In genomic region chr4:32560246-32560645, GRCm38 (mm10) we compare ENCODE assay signal across 9 mouse cellular contexts. TPM values are rescaled to one million over a fixed set of nuclear protein-coding genes. Genes with fewer than 3 reads are reported as not detected.
A peak's percentile ranks its signal among the peaks of the same experiment; 100 is the strongest.
DNase-seq lines count a peak whose midpoint lies in the region; ATAC-seq lines count a peak whose summit lies in the region.
"Had no signal": no experiment of that assay in that cellular context is flagged by ENCODE, and none has a peak within 500 bp of the region (broad histone marks: within the 10 kb centered on the region; RNA-seq: fewer than 3 reads in every experiment).

No protein-coding gene starts in this region.

- H3K36me3 ChIP-seq in forebrain, embryonic 15.5 days: peaks cover 19% of the 10 kb centered on the region
- H3K36me3 ChIP-seq in forebrain, embryonic 14.5 days (ENCODE audit: control insufficient read depth, insufficient read depth, low read length): peaks cover 30% of the 10 kb centered on the region
- H3K36me3 ChIP-seq in midbrain, embryonic 13.5 days: peaks cover 31% of the 10 kb centered on the region

- ATAC-seq in forebrain, embryonic 15.5 days (replicated peaks): no peak
- no peak for ATAC-seq in forebrain, embryonic 14.5 days
- peak; percentile 18; the same call in 1 of the 2 replicates for ATAC-seq in midbrain, embryonic 13.5 days

- DNase-seq in forebrain, embryonic 14.5 days (ENCODE audit: low spot score): no peak
- DNase-seq in right cerebral cortex, adult 18-20 months: peak; percentile 61
- no peak for DNase-seq in right cerebral cortex, postnatal 10 days (ENCODE audit: low spot score in 2 of 2)
- DNase-seq in thymus, postnatal 4 days: peak; percentile 78
- DNase-seq in cerebellum, adult 11-12 months: no peak
- no peak for DNase-seq in c-Kit-positive CD71-positive TER-119-positive erythroid progenitor cells, embryonic 14.5 days (ENCODE audit: low spot score)

- peaks cover 18% of the 10 kb centered on the region; the same call in 1 of the 2 replicates for H3K4me1 ChIP-seq in forebrain, embryonic 15.5 days
- peaks cover 5% of the 10 kb centered on the region; the same call in 1 of the 2 replicates for H3K4me1 ChIP-seq in forebrain, embryonic 14.5 days (ENCODE audit: control insufficient read depth, insufficient read depth, low read length)
- H3K4me1 ChIP-seq in midbrain, embryonic 13.5 days (replicated peaks): peaks cover 26% of the 10 kb centered on the region

- H3K4me3 ChIP-seq in forebrain, embryonic 15.5 days: no peak overlapping the region
- no peak overlapping the region for H3K4me3 ChIP-seq in forebrain, embryonic 14.5 days (ENCODE audit: low read depth, low read length)
- H3K4me3 ChIP-seq in midbrain, embryonic 13.5 days (replicated peaks): no peak overlapping the region

- peak overlapping the region; percentile 79 for H3K27ac ChIP-seq in forebrain, embryonic 15.5 days (replicated peaks)
- H3K27ac ChIP-seq in forebrain, embryonic 14.5 days (ENCODE audit: low read depth, low read length): no peak overlapping the region
- peak overlapping the region; percentile 81 for H3K27ac ChIP-seq in midbrain, embryonic 13.5 days

- H3K9me3 ChIP-seq in forebrain, embryonic 15.5 days: no peaks in the 10 kb centered on the region
- H3K9me3 ChIP-seq in forebrain, embryonic 14.5 days (replicated peaks; ENCODE audit: control insufficient read depth, low read length): no peaks in the 10 kb centered on the region
- H3K9me3 ChIP-seq in midbrain, embryonic 13.5 days: no peaks in the 10 kb centered on the region

- no peak overlapping the region for H3K9ac ChIP-seq in forebrain, embryonic 15.5 days (replicated peaks)
- no peak overlapping the region for H3K9ac ChIP-seq in forebrain, embryonic 14.5 days (ENCODE audit: low read length)
- H3K9ac ChIP-seq in midbrain, embryonic 13.5 days (replicated peaks): no peak overlapping the region

- no peak overlapping the region for H3K4me2 ChIP-seq in forebrain, embryonic 15.5 days (replicated peaks)
- no peak overlapping the region for H3K4me2 ChIP-seq in forebrain, embryonic 14.5 days (ENCODE audit: low read length)
- H3K4me2 ChIP-seq in midbrain, embryonic 13.5 days (replicated peaks): no peak overlapping the region

- 67% methylated on average over 6 of the region's 6 CpGs for WGBS in forebrain, embryonic 15.5 days
- WGBS in forebrain, embryonic 14.5 days: 73% methylated on average over 6 of the region's 6 CpGs
- 56% methylated on average over 6 of the region's 6 CpGs for WGBS in midbrain, embryonic 13.5 days

- H3K27me3 ChIP-seq in forebrain, embryonic 15.5 days: no peaks in the 10 kb centered on the region
- H3K27me3 ChIP-seq in forebrain, embryonic 14.5 days (replicated peaks; ENCODE audit: control insufficient read depth, insufficient read depth, low read length): no peaks in the 10 kb centered on the region
- H3K27me3 ChIP-seq in midbrain, embryonic 13.5 days: no peaks in the 10 kb centered on the region
- H3K27me3 ChIP-seq: CH12.LX had no signal

RNA-seq across cellular contexts. Expression of gene Gja10, which starts 42.3 kb away (rescaled TPM):
- not detected in 2 replicates for polyA plus RNA-seq in forebrain, embryonic 15.5 days (2015; fragmentation: Nextera tagmentation; extraction: Ambion mirVana)
- polyA plus RNA-seq in forebrain, embryonic 14.5 days (2014; fragmentation: Nextera tagmentation; extraction: Ambion mirVana): not detected in 2 replicates
- 0.18 TPM in 1 of 2 replicates, not detected in the other for polyA plus RNA-seq in midbrain, embryonic 13.5 days (2015; fragmentation: Nextera tagmentation; extraction: Ambion mirVana)

RNA-seq across cellular contexts. Expression of gene Casp8ap2, which starts 55.0 kb away (rescaled TPM):
- 54.7 and 55.3 TPM in 2 replicates for polyA plus RNA-seq in forebrain, embryonic 15.5 days (2015; fragmentation: Nextera tagmentation; extraction: Ambion mirVana)
- polyA plus RNA-seq in forebrain, embryonic 14.5 days (2014; fragmentation: Nextera tagmentation; extraction: Ambion mirVana): 48.9 and 53.0 TPM in 2 replicates
- polyA plus RNA-seq in midbrain, embryonic 13.5 days (2015; fragmentation: Nextera tagmentation; extraction: Ambion mirVana): 57.7 and 60.8 TPM in 2 replicates

Comparison
In these comparisons a context has a peak if more than half of its experiments do, and no peak if none do; other contexts are left out.
1. DNase-seq: peak in right cerebral cortex, adult 18-20 months (single experiment) and thymus, postnatal 4 days (single experiment); none in forebrain, embryonic 14.5 days (single experiment), right cerebral cortex, postnatal 10 days (0 of 2), cerebellum, adult 11-12 months (single experiment) and c-Kit-positive CD71-positive TER-119-positive erythroid progenitor cells, embryonic 14.5 days (single experiment).